Mouse (Mus musculus) right cerebral cortex, postnatal 14 days (tissue): Measurements from ENCODE around the gene Unc119b.
"Not testable (repeated sequence)": the region's sequence is repeated elsewhere in the genome, so short reads cannot be mapped to it uniquely, and the experiment has no call there.

Source experiments
- DNase-seq: peaks from one replicate; pipeline ENCODE4 v3.0.0; 2022

Gene Unc119b

DNA sequence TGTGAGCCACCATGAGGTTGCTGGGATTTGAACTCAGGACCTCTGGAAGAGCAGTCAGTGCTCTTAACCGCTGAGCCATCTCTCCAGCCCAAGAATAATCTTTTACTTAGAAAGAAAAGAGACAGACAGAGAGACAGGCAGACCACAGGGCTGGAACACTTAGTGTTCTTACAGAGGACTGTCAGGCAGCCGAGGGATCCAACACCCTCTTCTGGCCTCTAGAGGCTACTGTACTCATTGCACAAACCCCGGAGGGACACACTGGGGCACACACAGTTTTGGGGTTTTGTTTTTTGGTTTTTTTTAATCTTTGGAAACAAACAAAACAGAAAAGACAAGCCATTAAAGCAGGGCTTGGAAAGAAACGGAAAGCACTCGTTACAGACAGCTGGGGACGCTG, 5.4 kb downstream of the Unc119b start:
- no peak for DNase-seq

DNA sequence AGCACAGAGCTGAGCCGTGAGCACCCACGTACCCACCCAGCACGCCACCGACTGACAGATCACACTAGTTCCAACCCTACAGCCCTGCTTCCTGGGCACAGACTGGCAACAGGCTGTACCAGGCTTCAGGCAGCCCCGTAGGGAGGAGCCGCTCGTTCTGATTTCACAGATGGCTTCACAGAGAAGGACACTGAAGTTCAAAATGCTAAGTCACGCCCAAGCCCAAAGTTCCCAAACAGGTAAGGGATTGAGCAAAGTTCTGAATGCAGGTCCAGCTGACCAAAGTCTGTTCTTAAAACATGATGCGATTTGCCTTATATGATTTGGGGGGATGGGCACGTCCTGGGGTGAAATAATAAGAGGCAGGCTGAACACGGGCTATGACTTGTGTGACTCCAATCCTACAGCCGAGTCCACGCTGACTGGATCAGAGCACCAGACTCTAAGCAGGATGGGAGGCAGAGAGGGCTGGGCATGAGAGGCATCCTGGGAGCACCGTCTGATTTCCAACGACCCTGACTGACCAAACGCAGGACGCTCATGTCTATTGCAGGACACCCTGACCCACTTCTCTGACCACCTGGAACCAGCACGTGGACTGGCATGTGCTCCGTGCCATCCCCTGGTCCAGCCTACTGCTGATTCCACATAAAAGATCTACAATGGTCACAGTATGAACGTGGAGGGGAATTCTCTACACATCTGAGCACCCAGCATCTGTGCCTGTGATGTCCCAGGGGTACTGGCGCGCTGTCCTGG, 7.2 kb downstream of the Unc119b start:
- no peak for DNase-seq

DNA sequence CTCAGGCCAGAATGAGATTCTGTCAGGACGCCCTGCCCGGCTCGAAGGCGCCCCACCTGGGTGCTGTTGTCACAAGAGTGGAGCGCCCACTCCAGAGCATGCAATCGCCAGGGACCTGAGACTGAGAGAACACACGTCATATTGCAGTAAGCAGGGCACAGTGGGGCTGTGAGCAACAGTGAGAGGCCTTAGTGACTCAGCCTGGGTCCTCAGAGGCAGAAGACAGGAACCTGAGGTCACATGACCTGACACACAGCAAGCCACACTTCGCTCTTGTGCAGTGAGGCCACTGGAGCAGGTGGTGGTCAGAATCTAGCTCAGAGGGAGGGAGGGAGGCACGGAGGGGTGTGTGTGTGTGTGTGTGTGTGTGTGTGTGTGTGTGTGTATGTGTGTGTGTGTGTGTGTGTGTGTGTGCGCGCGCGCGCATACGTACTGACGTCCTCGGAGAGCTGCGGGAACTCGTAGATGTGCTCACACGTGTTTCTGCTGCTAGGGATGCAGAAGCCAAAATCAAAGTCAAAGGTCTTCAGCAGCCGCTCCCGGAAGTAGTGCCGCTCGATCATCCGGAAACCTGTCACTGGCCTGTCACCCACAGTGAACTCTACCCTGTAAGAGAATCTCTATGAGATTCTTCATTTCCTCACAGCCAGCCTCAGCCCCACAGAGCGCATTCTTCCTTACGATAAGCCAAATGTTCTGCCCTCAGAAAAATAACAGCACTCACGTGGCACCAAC, 8.0 kb downstream of the Unc119b start:
- no peak for DNase-seq

DNA sequence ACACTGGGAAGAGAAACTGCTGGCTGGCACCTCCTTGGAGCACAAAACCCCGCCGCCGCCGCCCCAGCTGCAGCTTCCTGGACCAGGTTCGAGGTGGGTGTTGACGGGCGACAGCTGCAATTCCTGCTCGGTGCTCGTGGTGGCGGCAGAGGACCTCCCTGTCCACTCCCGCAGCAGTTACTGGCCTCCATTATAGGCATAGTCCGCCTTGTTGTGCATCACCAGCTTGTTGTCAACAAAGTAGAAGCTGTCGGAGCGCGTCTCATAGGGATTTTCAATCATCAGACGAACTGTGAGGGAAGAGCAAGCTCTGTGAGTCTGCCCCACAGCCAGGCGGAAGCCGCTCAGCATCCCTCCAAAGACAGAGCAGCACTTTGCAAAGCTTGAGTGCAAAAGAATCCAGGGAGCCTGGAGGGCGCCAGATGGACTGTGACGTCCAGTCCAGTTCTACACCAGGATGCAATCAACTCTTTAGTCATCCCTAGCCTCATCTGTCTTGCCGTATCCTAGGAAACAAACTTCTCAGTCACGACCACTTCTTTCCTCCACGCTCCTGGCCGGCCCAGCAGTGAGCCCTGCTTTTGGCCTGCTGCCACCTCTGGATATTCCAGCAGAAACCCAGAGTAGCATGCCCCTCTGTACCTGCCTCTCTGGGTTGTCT, 9.4 kb downstream of the Unc119b start:
- peak; percentile 84 for DNase-seq

DNA sequence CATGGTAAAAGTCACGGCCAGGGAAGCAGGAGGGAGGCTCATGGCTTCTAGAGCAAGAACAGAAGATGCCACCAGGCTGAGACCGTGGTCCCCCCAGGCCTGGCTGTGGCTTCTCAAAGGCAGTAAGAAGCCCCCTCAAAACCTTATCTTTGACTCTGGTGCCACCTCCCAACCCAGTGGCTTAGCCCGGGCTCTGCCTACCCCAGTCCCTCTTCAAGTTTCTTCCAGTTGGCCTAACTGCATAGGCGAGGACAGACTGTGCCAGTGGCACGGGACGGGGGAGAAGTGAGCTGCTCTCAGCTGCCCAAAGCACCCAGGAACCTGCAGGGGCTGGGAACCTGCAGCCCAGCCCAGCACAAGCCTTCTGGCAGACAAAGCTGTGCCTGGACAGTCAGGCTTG, 10.1 kb downstream of the Unc119b start:
- no peak for DNase-seq

DNA sequence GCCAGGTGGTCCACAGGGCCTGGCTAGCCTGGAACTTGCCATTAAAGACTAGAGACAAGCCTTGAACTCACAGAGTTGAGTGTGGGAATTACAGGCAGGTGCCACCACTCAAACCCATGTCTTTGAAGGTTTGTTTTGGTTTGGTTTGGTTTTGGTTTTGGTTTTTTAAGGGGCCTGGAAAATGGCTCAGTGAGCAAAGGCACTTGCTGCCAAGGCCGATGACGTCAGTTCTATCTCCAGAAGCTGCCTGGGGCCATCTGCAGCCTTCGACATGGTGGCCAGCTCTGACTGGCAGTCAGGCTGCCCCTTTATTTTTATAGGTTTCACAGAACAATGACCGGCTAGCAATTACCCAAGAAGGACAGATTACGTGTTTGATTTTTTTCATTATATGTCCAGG, 13.8 kb downstream of the Unc119b start:
- no peak for DNase-seq

DNA sequence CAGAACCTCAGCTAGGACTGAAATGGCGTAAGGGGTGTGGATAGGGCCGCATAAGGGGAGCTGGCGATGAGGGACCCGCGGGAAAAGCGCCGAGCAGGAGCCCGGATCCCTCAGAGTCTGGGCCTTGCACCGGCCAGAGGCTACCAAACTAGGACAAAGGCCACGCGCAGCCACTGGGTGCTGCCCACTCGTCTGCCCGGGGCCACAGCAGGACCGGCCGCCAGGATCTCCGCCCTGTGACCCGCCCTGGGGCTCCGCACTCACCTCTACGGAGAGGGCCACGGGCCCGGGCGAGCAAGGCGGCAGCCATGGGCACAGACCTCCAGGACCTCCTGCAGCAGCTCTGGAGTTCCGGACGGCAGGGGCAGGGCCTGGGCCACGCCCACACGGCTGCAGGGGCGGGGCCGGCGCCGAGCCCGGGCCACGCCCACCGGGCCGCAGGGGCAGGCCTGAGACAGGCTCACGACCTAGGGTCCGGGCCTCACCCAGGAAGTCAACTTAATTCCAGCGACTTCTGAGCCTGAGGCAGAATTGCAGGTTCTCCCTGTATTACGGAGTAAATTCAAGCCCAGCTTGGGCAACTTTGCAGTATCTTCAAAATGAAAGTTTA, 15.7 kb downstream of the Unc119b start, which contains the start of gene Acads:
Acads (minus strand) TSS at position 386 of the 610 bp plus-strand sequence.
- DNase-seq: peak; percentile 36

DNA sequence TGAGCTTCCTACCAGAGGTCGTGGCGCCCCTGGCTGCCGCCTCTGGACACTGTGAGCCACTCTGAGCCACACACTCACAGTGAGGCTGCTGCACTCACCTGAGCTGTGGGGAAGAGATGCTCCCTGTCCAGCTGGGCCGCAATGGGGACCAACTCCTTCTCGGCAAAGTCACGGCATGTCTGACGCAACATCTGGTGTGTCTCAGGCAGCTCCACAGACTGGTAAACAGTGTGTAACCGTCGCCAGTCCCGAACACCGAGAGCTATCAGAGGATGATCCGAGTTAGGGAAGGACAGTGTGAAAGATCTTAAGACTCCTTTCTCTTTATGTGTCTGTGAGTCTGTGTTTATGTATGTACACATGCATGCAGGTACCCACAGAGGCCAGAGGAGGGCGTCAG, 17.3 kb downstream of the Unc119b start:
- no peak for DNase-seq

DNA sequence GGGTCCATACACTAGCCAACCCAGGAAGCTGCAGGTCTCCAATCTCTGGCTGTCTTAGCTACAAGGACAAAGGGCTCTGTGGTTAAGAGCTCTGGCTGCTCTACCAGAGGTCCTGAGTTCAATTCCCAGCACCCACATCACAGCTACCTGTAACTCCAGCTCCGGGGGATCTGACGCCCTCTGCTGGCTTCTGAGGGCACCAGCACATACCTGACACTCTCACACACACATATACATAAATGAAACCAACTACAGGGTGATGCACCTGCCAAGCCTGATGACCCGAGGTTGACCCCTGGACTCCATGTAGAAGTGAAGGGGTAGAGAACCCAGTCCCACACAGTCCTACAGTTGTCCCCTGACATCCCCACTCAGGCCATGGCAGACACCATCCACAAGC, 18.3 kb downstream of the Unc119b start:
- DNase-seq: no peak

DNA sequence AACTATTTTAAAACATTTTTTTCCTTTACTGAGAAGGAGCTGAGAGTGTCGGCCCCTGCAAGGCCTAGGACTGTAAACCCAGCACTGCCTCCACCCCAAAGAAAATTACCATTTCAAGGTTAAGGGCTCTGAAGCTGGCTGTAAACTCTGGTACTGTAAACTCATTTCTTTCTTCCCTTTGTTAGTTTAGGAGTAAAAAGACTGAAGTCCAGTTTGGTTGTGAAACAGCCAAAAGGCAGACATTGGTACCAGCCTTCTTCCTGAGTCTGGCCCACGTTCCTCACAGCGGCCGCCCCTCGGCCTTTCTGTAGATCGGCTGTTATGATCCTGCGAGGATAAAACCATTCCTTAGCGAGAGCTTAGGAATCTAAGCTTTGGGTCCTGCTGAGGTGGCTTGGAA, 20.3 kb downstream of the Unc119b start:
- DNase-seq: no peak

DNA sequence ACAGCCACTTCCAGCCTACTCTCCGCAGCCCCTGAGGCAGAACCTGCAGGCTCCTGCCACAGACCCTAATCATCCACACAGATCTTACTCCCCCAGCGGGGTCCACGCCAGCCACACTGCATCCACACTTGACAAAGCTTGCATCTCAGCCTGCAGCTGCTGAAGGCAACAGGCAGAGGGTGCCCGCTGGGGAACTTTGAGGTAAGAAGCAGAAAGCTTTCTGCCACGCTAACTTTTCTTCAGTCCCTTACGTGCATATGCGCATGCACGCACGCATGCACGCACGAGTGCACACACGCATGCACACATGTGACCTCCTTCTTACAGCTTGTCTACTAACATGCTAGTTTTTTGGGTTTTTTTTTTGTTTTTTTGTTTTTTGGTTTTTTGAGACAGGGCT, 21.5 kb downstream of the Unc119b start:
- no peak for DNase-seq

DNA sequence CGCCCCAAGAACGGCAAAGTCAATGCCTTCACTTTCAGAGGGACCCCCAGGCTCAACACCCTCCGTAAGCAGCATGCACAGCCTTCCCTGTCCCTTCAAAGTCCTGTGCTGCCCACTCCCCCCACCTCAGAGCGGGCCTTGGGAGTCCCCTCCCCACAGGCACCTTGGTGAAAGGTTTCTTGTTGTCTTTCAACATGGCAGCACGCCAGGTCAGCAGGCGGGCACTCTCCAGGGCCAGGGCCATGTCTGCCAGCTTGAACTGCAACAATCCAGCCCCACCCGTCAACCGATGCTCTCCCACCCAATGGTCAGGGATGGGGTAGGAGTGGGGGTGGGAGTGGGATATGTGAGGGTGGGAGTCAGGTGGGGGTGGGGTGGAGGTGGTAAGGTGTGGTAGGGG, 23.6 kb downstream of the Unc119b start:
- no peak for DNase-seq

DNA sequence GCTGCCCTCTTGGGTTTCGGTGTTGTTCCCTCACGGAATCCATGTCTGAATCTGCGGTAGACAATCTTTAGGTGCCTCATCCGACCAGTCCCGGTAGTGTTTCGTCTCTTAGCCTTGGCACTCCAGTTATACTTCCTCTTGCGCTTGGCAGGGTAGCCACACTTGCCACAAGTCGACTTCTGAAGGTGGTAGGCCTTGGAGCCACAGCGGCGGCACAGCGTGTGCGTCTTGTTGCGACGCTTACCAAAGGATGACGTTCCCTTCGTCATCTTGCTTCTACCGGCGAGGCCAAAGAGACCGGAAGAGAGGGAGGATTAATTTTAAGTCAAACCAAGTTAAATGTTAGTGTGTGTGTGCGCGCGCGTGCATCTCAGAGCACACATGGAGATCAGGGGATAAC, 31.5 kb downstream of the Unc119b start:
- not testable (repeated sequence) for DNase-seq

DNA sequence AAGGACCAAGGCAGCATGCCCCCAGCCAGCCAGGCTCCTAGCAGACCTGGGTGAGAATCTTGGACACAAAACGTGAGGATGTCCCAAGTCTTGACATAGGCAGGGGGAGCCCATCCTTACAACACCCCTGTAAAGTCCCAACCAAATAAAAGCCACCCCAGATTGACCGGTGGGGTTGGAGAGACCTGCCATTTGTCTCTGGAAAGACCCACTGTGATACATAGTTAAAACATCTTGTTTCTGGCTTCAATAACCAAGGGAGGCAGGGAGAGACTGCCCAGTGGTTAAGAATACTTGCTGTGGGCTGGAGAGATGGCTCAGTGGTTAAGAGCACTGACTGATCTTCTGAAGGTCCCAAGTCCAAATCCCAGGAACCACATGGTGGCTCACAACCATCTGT, 32.5 kb downstream of the Unc119b start:
- no peak for DNase-seq

DNA sequence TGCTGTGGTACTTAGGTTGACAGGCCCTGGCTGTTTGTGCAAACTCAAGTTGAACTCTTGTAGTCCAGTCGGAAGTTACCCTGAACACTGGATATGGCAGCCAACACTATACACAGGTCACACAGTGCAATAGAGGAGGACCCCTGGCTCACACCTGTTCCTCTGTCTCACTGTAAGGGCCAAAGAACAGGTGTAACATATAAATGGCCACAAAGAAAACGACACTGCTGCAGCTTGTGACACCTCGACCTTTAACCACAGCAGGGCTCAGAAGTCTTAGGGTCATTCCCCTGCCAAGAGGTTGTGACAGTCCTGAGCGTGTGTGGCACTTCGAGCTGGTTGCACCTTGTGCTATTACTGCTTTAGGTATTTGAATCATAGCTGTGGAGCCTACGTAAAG, 34.3 kb downstream of the Unc119b start:
- no peak for DNase-seq

DNA sequence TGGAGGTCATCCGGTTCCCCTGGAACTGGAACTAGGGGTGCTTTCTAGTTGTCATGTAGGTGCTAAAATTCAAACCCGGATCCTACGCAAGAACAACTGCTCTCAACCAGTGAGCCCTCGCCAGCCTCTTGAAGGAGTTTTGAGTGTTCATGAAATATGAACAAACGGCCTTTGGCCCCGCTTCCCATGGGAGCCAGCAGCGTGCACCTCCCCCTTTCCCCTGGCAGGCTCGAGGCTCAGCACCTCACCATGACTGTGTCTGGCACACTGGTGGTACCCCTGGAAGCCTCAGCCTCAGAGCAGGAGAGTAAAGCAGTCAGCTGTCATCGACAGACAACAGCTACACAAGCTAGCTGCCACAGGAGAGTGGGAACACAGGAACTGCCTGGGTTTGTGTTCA, 34.8 kb downstream of the Unc119b start:
- no peak for DNase-seq

DNA sequence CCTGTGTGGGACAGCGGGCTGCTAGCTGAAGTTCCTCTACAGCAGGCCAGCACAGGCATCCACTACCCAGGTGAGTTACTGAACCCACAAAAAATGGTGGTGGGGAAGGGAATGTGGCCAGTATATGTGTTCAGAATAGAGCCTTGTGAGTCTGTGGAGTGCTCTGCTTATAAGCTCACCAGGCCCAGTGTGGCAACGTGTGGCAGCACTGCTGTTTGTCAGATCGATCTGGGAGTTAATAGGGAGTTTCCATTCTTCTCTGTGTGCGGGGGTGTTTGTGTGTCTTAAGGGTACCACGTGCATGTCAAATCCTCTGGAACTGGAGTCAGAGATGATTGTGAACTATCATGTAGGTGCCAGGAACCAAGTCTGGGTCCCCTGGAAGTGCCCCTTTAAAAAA, 35.2 kb downstream of the Unc119b start:
- no peak for DNase-seq

DNA sequence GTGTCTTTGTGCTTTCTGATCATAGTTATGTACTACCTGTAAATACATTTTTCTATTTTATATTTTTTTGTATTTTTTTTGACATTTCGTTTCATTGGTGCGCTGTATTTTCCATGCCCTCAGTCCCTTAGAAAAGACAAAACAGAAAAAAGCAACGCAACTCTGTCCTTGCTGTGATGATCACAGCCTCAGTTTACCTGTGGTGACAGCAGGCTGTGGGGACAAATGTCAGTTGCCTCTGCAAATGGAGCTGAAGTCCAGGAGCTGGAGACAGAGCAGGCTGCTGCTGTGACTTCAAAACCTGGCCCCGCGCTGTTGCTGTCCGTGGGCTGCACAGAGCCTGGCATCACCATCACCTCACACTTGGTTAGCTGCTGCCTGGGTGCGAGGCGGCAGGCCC, 36.6 kb downstream of the Unc119b start, which contains the start of gene Gm10401:
Gm10401 (minus strand) TSS at position 101 of the 400 bp plus-strand sequence.
- no peak for DNase-seq

DNA sequence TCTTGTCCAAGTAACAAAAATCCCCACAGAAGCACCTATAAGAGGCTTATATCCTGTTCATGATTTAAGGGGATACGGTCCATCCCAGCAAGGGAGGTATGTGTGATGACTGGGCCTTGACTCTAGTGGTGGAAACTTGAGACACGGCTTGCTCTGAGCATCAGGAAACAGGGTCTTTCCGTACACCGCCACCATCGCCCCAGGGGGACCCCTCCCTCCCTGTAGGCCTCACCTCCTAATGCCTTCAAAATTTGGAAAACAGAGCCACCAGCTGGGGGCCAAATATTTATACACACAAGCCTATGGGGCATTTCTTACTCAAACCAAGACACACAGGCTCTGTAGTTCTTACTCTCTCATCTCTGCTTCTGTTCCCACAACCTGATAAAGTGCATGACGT, 43.0 kb downstream of the Unc119b start:
- DNase-seq: no peak

DNA sequence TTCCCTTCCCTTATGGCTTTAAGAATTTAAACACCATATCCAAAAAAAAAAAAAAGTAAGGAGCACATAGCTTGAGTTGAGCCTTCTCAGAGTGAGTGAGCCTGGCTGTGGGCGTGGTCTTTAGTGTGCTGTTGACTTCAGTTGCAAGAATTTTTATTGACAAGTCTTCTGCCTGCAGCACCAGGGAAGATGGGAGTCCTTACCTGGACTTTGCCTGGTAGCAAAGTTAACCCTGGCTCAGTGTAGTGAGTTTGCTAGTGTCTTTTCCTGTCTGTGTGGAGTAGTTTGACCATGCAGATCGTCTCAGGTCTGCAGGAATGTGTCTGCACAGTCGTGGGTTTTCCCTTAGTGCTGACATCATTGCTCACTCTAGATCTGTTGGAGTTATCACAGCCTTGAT, 43.8 kb downstream of the Unc119b start:
- no peak for DNase-seq

DNA sequence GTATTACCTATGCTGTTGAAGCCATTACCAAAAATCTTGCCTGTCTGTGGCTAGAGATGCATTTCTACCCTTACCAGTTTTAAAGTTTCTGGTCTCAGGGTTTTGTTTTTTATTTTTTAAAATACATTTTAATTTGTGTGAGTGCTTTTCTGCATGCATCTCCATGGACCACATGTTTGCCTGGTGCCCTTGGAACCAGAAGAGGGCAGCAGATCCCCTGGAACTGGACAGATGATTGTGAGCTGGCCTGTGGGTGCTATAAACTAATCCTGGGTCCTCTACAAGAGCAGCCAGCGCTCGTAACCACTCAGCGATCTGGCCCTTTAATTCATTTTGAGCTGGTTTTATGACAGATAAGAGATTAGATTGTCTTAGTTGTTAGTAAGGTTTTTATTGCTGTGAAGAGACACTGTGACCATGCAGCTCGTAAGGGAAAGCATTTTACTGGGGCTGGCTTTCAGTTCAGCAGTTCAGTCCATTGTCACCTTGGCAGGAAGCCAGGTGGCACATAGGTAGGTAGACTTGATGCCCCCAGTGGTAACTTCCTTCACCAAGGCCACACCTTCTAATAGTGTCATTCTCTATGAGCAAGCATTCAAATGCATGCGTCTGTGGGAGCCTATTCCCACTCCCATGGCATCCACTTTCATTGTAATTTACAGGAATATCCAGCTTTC, 45.0 kb downstream of the Unc119b start:
- no peak for DNase-seq

DNA sequence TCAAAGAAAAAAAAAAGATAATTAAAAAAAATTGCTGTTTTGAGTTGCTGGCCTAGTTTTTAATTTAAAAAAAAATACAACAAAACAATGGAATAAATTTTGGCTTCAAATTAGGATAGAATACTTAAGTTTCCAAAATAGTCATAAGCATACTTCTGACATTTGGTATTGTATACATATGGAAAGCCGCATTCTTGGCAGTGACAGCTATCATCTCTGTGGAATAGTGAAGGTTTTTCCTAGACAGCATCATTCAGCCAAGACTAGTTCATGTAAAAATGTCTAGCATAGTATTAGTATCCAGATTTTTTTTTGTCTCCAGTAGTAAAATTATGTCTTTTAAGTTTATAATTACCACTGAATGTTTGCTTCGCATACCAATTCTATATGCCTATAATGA, 49.1 kb downstream of the Unc119b start:
- DNase-seq: no peak

DNA sequence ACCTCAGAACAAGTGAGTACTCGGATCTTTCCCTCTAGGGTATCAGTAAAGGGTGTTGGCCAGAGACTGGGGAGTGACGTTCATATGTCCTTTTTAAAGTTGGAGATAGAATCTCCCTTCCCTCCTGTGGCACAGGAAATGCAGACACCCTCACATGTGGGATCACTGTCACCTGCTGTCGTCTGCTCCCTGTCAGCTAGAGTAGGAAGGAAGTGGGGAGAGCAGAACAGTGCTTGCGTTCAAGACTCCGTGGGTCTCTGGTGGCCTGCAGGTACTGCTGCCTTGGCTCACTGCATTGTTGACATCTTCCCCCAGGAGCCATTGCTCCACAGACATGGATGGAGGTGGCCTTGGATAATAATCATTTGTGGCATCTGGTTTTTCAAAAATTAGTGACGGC, 51.3 kb downstream of the Unc119b start:
- DNase-seq: no peak
